Mouse (Mus musculus): Measurements from ENCODE around the gene Shf. TPM values are rescaled to one million over a fixed set of nuclear protein-coding genes. Genes with fewer than 3 reads are reported as not detected.

The Shf gene
- total RNA-seq, 2 experiments from 2014 or later = 64.9 to 72.2 TPM

GRCm38 (mm10) chr2:122372541-122372940 is 3.6 kb upstream of the Shf start:
- intact Hi-C loops (cut with DNase I) = no loop called here
- DNase-seq (ENCODE audit: low spot score in 2 of 2) = no peak

- DNase-seq (ENCODE audit: low spot score in 2 of 2) = no peak
- intact Hi-C loops (cut with DNase I) = no loop called here
These were observed 3.1 kb upstream of the Shf start for GRCm38 (mm10) chr2:122372067-122372466.

GRCm38 (mm10) chr2:122370101-122370750 is 1.3 kb upstream of the Shf start:
- no peak for DNase-seq (ENCODE audit: low spot score in 2 of 2)

GRCm38 (mm10) chr2:122368081-122368971 is 636 bp downstream of the Shf start:
- intact Hi-C loops (cut with DNase I) = loop anchor here (1.0 kb wide), 1 partner anchor 20 kb away; no protein-coding TSS in a partner anchor
- no peak for DNase-seq (ENCODE audit: low spot score in 2 of 2)

More at GRCm38 (mm10) chr2:122370101-122370750, 1.3 kb upstream of the Shf start:
- intact Hi-C loops (cut with DNase I) = no loop called here

- intact Hi-C loops (cut with DNase I) = loop anchor here (1.0 kb wide), 1 partner anchor 19 kb away; no protein-coding TSS in a partner anchor
- DNase-seq (ENCODE audit: low spot score in 2 of 2) = no peak
These were observed 1.3 kb downstream of the Shf start for GRCm38 (mm10) chr2:122367701-122368080.

- intact Hi-C loops (cut with DNase I) = no loop called here
These were observed 1.8 kb downstream of the Shf start for GRCm38 (mm10) chr2:122367181-122367580.

GRCm38 (mm10) chr2:122366706-122367105 is 2.3 kb downstream of the Shf start:
- intact Hi-C loops (cut with DNase I) = no loop called here
- DNase-seq (ENCODE audit: low spot score in 2 of 2) = no peak

More at GRCm38 (mm10) chr2:122367181-122367580, 1.8 kb downstream of the Shf start:
- no peak for DNase-seq (ENCODE audit: low spot score in 2 of 2)

GRCm38 (mm10) chr2:122366039-122366438 is 2.9 kb downstream of the Shf start:
- intact Hi-C loops (cut with DNase I) = no loop called here
- no peak for DNase-seq (ENCODE audit: low spot score in 2 of 2)

GRCm38 (mm10) chr2:122365244-122365866 is 3.6 kb downstream of the Shf start:
- DNase-seq (ENCODE audit: low spot score in 2 of 2) = peak in 1 of 2 experiments; percentile 43
- intact Hi-C loops (cut with DNase I) = no loop called here

GRCm38 (mm10) chr2:122364352-122364944 is 4.5 kb downstream of the Shf start:
- DNase-seq (ENCODE audit: low spot score in 2 of 2) = no peak
- intact Hi-C loops (cut with DNase I) = no loop called here

GRCm38 (mm10) chr2:122362622-122363523 is 6.1 kb downstream of the Shf start:
- DNase-seq (ENCODE audit: low spot score in 2 of 2) = no peak
- intact Hi-C loops (cut with DNase I) = no loop called here

- intact Hi-C loops (cut with DNase I) = no loop called here
These were observed 6.9 kb downstream of the Shf start for GRCm38 (mm10) chr2:122361868-122362621.

GRCm38 (mm10) chr2:122361181-122361580 is 7.8 kb downstream of the Shf start:
- DNase-seq (ENCODE audit: low spot score in 2 of 2) = no peak
- intact Hi-C loops (cut with DNase I) = no loop called here

More at GRCm38 (mm10) chr2:122361868-122362621, 6.9 kb downstream of the Shf start:
- DNase-seq (ENCODE audit: low spot score in 2 of 2) = no peak

- no peak for DNase-seq (ENCODE audit: low spot score in 2 of 2)
- intact Hi-C loops (cut with DNase I) = no loop called here
These were observed 8.7 kb downstream of the Shf start for GRCm38 (mm10) chr2:122360310-122360709.

- intact Hi-C loops (cut with DNase I) = no loop called here
- DNase-seq (ENCODE audit: low spot score in 2 of 2) = no peak
These were observed 12.8 kb downstream of the Shf start for GRCm38 (mm10) chr2:122356187-122356586.

- no peak for DNase-seq (ENCODE audit: low spot score in 2 of 2)
- intact Hi-C loops (cut with DNase I) = no loop called here
These were observed 13.6 kb downstream of the Shf start for GRCm38 (mm10) chr2:122355389-122355788.

GRCm38 (mm10) chr2:122354191-122354929 is 14.6 kb downstream of the Shf start:
- intact Hi-C loops (cut with DNase I) = no loop called here
- DNase-seq (ENCODE audit: low spot score in 2 of 2) = no peak

- no peak for DNase-seq (ENCODE audit: low spot score in 2 of 2)
- intact Hi-C loops (cut with DNase I) = no loop called here
These were observed 15.2 kb downstream of the Shf start for GRCm38 (mm10) chr2:122353765-122354164.

Data from left cerebral cortex, postnatal 25 days (tissue).